Comparison of ENCODE assay signal across 8 mouse cellular contexts in the genomic region with DNA sequence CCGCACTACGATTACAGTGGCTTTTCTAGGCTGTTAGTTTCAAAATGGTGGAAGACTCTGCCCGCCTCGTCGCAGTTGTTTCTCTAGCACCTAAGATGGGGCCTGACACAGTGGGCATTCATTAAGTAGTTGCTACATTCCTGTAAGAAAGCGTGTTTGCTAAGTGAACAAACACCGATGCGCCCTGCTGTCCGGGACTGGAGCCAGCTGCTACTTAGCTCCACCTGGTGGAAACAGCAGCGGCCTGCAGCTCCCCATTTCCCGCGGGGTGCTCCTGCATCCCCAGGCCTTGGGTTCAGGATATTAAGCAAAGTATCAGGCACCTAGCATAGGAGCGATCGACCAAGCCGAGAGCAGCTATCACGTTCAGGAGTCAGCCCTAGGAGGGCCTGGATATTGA. TPM values are rescaled to one million over a fixed set of nuclear protein-coding genes. Genes with fewer than 3 reads are reported as not detected.
A peak's percentile ranks its signal among the peaks of the same experiment; 100 is the strongest.
DNase-seq lines count a peak whose midpoint lies in the region; ATAC-seq and TF ChIP-seq lines count a peak whose summit lies in the region.

No protein-coding gene starts in this region.

- H3K4me2 ChIP-seq in heart, embryonic 13.5 days, result peak overlapping the region; percentile 78
- peak overlapping the region; percentile 34; the same call in 1 of the 2 replicates for H3K4me2 ChIP-seq in kidney, postnatal 0 days (ENCODE audit: low read length)
- peak overlapping the region; percentile 88 for H3K4me2 ChIP-seq in liver, embryonic 15.5 days
- H3K4me2 ChIP-seq in neural tube, embryonic 12.5 days (replicated peaks), result peak overlapping the region; percentile 48
- H3K4me2 ChIP-seq in stomach, embryonic 16.5 days (ENCODE audit: low read depth, low read length), result peak overlapping the region; percentile 50

- H3K27me3 ChIP-seq in heart, embryonic 13.5 days (replicated peaks), result peaks cover 11% of the 10 kb centered on the region; the same call in 1 of the 2 replicates
- no peaks in the 10 kb centered on the region for H3K27me3 ChIP-seq in kidney, postnatal 0 days (ENCODE audit: insufficient read depth, low read length)
- H3K27me3 ChIP-seq in liver, embryonic 15.5 days, result no peaks in the 10 kb centered on the region
- no peaks in the 10 kb centered on the region for H3K27me3 ChIP-seq in neural tube, embryonic 12.5 days (replicated peaks)
- H3K27me3 ChIP-seq in stomach, embryonic 16.5 days (ENCODE audit: control insufficient read depth, insufficient read depth, low read length), result no peaks in the 10 kb centered on the region

- H3K4me3 ChIP-seq in heart, embryonic 13.5 days, result peak overlapping the region; percentile 39
- no peak overlapping the region for H3K4me3 ChIP-seq in kidney, postnatal 0 days (replicated peaks; ENCODE audit: low read depth, low read length)
- peak overlapping the region; percentile 17; the same call in 1 of the 2 replicates for H3K4me3 ChIP-seq in liver, embryonic 15.5 days (replicated peaks)
- H3K4me3 ChIP-seq in neural tube, embryonic 12.5 days, result no peak overlapping the region
- H3K4me3 ChIP-seq in stomach, embryonic 16.5 days (replicated peaks; ENCODE audit: low read length), result peak overlapping the region; percentile 24

- no peak for TF ChIP-seq POLR2A in brain, embryonic 14.5 days (IDR thresholded peaks at IDR 0.05; ENCODE audit: borderline replicate concordance, extremely low read depth, insufficient read depth, insufficient read length, poor library complexity, severe bottlenecking)

- DNase-seq in CD4-positive helper T cell, adult 2 months (ENCODE audit: low read depth, low spot score), result peak; percentile 80
- peak; percentile 89 for DNase-seq in brain, embryonic 14.5 days (ENCODE audit: low read depth)
- peak; percentile 90 for DNase-seq in kidney, postnatal 0 days (ENCODE audit: low spot score)

- ATAC-seq in erythroblast, adult 5-6 weeks (replicated peaks; ENCODE audit: low FRiP score, poor library complexity, severe bottlenecking), result peak; percentile 53
- ATAC-seq in heart, embryonic 13.5 days (ENCODE audit: extremely low read depth, insufficient number of reproducible peaks, low FRiP score, low TSS enrichment), result no peak
- no peak for ATAC-seq in kidney, postnatal 0 days (replicated peaks; ENCODE audit: low FRiP score, low read depth)
- no peak for ATAC-seq in liver, embryonic 15.5 days (ENCODE audit: insufficient read depth)
- ATAC-seq in neural tube, embryonic 12.5 days (ENCODE audit: low FRiP score, low read depth), result no peak
- no peak for ATAC-seq in stomach, embryonic 16.5 days (ENCODE audit: insufficient read depth, low FRiP score)

- H3K4me1 ChIP-seq in heart, embryonic 13.5 days, result peaks cover 23% of the 10 kb centered on the region
- peaks cover 8% of the 10 kb centered on the region; the same call in 1 of the 2 replicates for H3K4me1 ChIP-seq in kidney, postnatal 0 days (replicated peaks; ENCODE audit: insufficient read depth, low read length)
- peaks cover 30% of the 10 kb centered on the region for H3K4me1 ChIP-seq in liver, embryonic 15.5 days (replicated peaks)
- H3K4me1 ChIP-seq in neural tube, embryonic 12.5 days, result peaks cover 12% of the 10 kb centered on the region
- peaks cover 14% of the 10 kb centered on the region for H3K4me1 ChIP-seq in stomach, embryonic 16.5 days (ENCODE audit: control insufficient read depth, insufficient read depth, low read length)

- peak; percentile 93 for TF ChIP-seq CTCF in brain, embryonic 14.5 days (IDR thresholded peaks at IDR 0.05; ENCODE audit: borderline replicate concordance, extremely low read depth, insufficient read depth, insufficient read length)
- peak; percentile 94 for TF ChIP-seq CTCF in kidney, postnatal 0 days (IDR thresholded peaks at IDR 0.05; ENCODE audit: low read depth)

- WGBS in heart, embryonic 13.5 days, result 9% methylated on average over 16 of the region's 16 CpGs
- 7% methylated on average over 16 of the region's 16 CpGs for WGBS in kidney, postnatal 0 days
- 11% methylated on average over 16 of the region's 16 CpGs for WGBS in liver, embryonic 15.5 days (ENCODE audit: insufficient replicate concordance)
- 9% methylated on average over 16 of the region's 16 CpGs for WGBS in neural tube, embryonic 12.5 days
- WGBS in stomach, embryonic 16.5 days, result 10% methylated on average over 16 of the region's 16 CpGs

- H3K9ac ChIP-seq in heart, embryonic 13.5 days, result peak overlapping the region; percentile 60
- H3K9ac ChIP-seq in kidney, postnatal 0 days (ENCODE audit: low read depth, low read length), result no peak overlapping the region
- H3K9ac ChIP-seq in liver, embryonic 15.5 days, result no peak overlapping the region
- H3K9ac ChIP-seq in neural tube, embryonic 12.5 days, result no peak overlapping the region
- H3K9ac ChIP-seq in stomach, embryonic 16.5 days (ENCODE audit: low read length), result peak overlapping the region; percentile 29; the same call in 1 of the 2 replicates

- H3K36me3 ChIP-seq in heart, embryonic 13.5 days, result peaks cover 16% of the 10 kb centered on the region
- H3K36me3 ChIP-seq in kidney, postnatal 0 days (ENCODE audit: insufficient read depth, low read length), result peaks cover 12% of the 10 kb centered on the region
- peaks cover 22% of the 10 kb centered on the region for H3K36me3 ChIP-seq in liver, embryonic 15.5 days (replicated peaks)
- peaks cover 12% of the 10 kb centered on the region for H3K36me3 ChIP-seq in neural tube, embryonic 12.5 days
- H3K36me3 ChIP-seq in stomach, embryonic 16.5 days (ENCODE audit: control insufficient read depth, insufficient read depth, low read length), result peaks cover 5% of the 10 kb centered on the region; the same call in 1 of the 2 replicates

- no peaks in the 10 kb centered on the region for H3K9me3 ChIP-seq in heart, embryonic 13.5 days
- H3K9me3 ChIP-seq in kidney, postnatal 0 days (replicated peaks; ENCODE audit: low read length), result no peaks in the 10 kb centered on the region
- no peaks in the 10 kb centered on the region for H3K9me3 ChIP-seq in liver, embryonic 15.5 days (replicated peaks)
- H3K9me3 ChIP-seq in neural tube, embryonic 12.5 days, result no peaks in the 10 kb centered on the region
- H3K9me3 ChIP-seq in stomach, embryonic 16.5 days (replicated peaks; ENCODE audit: control insufficient read depth, low read length), result no peaks in the 10 kb centered on the region

- H3K27ac ChIP-seq in heart, embryonic 13.5 days (replicated peaks), result no peak overlapping the region
- no peak overlapping the region for H3K27ac ChIP-seq in kidney, postnatal 0 days
- H3K27ac ChIP-seq in liver, embryonic 15.5 days (replicated peaks), result no peak overlapping the region
- H3K27ac ChIP-seq in neural tube, embryonic 12.5 days, result no peak overlapping the region
- H3K27ac ChIP-seq in stomach, embryonic 16.5 days (ENCODE audit: low read length), result no peak overlapping the region

RNA-seq across cellular contexts. Expression of gene Dazap2, which starts 1.6 kb away (rescaled TPM):
- 139 and 230 TPM in 2 replicates for polyA plus RNA-seq in brain, embryonic 14.5 days (2012; rRNA removed)
- total RNA-seq in erythroblast, adult 5-6 weeks (2015; ENCODE audit: low replicate concordance), result 183 and 206 TPM in 2 replicates
- 81.3 and 93.7 TPM in 2 replicates for total RNA-seq in erythroblast, adult 5-6 weeks (2017; ENCODE audit: low replicate concordance)
- polyA plus RNA-seq in heart, embryonic 13.5 days (2015; fragmentation: Nextera tagmentation; extraction: Ambion mirVana), result 202 and 203 TPM in 2 replicates
- 327 and 349 TPM in 2 replicates for polyA plus RNA-seq in kidney, postnatal 0 days (2015; fragmentation: Nextera tagmentation; extraction: Ambion mirVana)
- 145 and 148 TPM in 2 replicates for polyA plus RNA-seq in liver, embryonic 15.5 days (2015; fragmentation: Nextera tagmentation; extraction: Ambion mirVana)
- 171 and 182 TPM in 2 replicates for polyA plus RNA-seq in neural tube, embryonic 12.5 days (2016; fragmentation: Nextera tagmentation; extraction: Ambion mirVana)
- polyA plus RNA-seq in stomach, embryonic 16.5 days (2015; fragmentation: Nextera tagmentation; extraction: Ambion mirVana), result 194 and 213 TPM in 2 replicates

RNA-seq across cellular contexts. Expression of gene Pou6f1, which starts 13.8 kb away (rescaled TPM):
- 100 and 120 TPM in 2 replicates for polyA plus RNA-seq in brain, embryonic 14.5 days (2012; rRNA removed)
- total RNA-seq in erythroblast, adult 5-6 weeks (2015; ENCODE audit: low replicate concordance), result 1.2 and 1.9 TPM in 2 replicates
- 0.28 TPM in 1 of 2 replicates, not detected in the other for total RNA-seq in erythroblast, adult 5-6 weeks (2017; ENCODE audit: low replicate concordance)
- polyA plus RNA-seq in heart, embryonic 13.5 days (2015; fragmentation: Nextera tagmentation; extraction: Ambion mirVana), result 4.4 and 5.6 TPM in 2 replicates
- 9.5 and 9.7 TPM in 2 replicates for polyA plus RNA-seq in kidney, postnatal 0 days (2015; fragmentation: Nextera tagmentation; extraction: Ambion mirVana)
- 0.14 and 0.37 TPM in 2 replicates for polyA plus RNA-seq in liver, embryonic 15.5 days (2015; fragmentation: Nextera tagmentation; extraction: Ambion mirVana)
- polyA plus RNA-seq in neural tube, embryonic 12.5 days (2016; fragmentation: Nextera tagmentation; extraction: Ambion mirVana), result 29.0 and 29.1 TPM in 2 replicates
- polyA plus RNA-seq in stomach, embryonic 16.5 days (2015; fragmentation: Nextera tagmentation; extraction: Ambion mirVana), result 3.5 and 5.3 TPM in 2 replicates

RNA-seq across cellular contexts. Expression of gene Smagp, which starts 23.2 kb away (rescaled TPM):
- polyA plus RNA-seq in brain, embryonic 14.5 days (2012; rRNA removed), result 3.4 and 4.6 TPM in 2 replicates
- total RNA-seq in erythroblast, adult 5-6 weeks (2015; ENCODE audit: low replicate concordance), result 3.8 and 4.8 TPM in 2 replicates
- 0.84 and 1.0 TPM in 2 replicates for total RNA-seq in erythroblast, adult 5-6 weeks (2017; ENCODE audit: low replicate concordance)
- 15.3 and 16.0 TPM in 2 replicates for polyA plus RNA-seq in heart, embryonic 13.5 days (2015; fragmentation: Nextera tagmentation; extraction: Ambion mirVana)
- polyA plus RNA-seq in kidney, postnatal 0 days (2015; fragmentation: Nextera tagmentation; extraction: Ambion mirVana), result 83.7 and 92.0 TPM in 2 replicates
- 9.3 and 10.8 TPM in 2 replicates for polyA plus RNA-seq in liver, embryonic 15.5 days (2015; fragmentation: Nextera tagmentation; extraction: Ambion mirVana)
- 3.8 and 5.1 TPM in 2 replicates for polyA plus RNA-seq in neural tube, embryonic 12.5 days (2016; fragmentation: Nextera tagmentation; extraction: Ambion mirVana)
- polyA plus RNA-seq in stomach, embryonic 16.5 days (2015; fragmentation: Nextera tagmentation; extraction: Ambion mirVana), result 40.6 and 51.8 TPM in 2 replicates

RNA-seq across cellular contexts. Expression of gene Bin2, which starts 55.8 kb away (rescaled TPM):
- polyA plus RNA-seq in brain, embryonic 14.5 days (2012; rRNA removed), result 1.1 and 1.8 TPM in 2 replicates
- total RNA-seq in erythroblast, adult 5-6 weeks (2015; ENCODE audit: low replicate concordance), result 30.4 and 56.8 TPM in 2 replicates
- total RNA-seq in erythroblast, adult 5-6 weeks (2017; ENCODE audit: low replicate concordance), result 32.1 and 37.9 TPM in 2 replicates
- 2.9 and 3.2 TPM in 2 replicates for polyA plus RNA-seq in heart, embryonic 13.5 days (2015; fragmentation: Nextera tagmentation; extraction: Ambion mirVana)
- polyA plus RNA-seq in kidney, postnatal 0 days (2015; fragmentation: Nextera tagmentation; extraction: Ambion mirVana), result 0.93 and 0.97 TPM in 2 replicates
- 18.2 and 22.2 TPM in 2 replicates for polyA plus RNA-seq in liver, embryonic 15.5 days (2015; fragmentation: Nextera tagmentation; extraction: Ambion mirVana)
- 3.5 TPM in 2 replicates for polyA plus RNA-seq in neural tube, embryonic 12.5 days (2016; fragmentation: Nextera tagmentation; extraction: Ambion mirVana)
- polyA plus RNA-seq in stomach, embryonic 16.5 days (2015; fragmentation: Nextera tagmentation; extraction: Ambion mirVana), result 6.0 and 6.3 TPM in 2 replicates

Comparison
In these comparisons a context has a peak if more than half of its experiments do, and no peak if none do; other contexts are left out.
1. H3K4me2 ChIP-seq: peak in every context shown above with its lines; median percentile 88 in liver, embryonic 15.5 days; 78 in heart, embryonic 13.5 days; 50 in stomach, embryonic 16.5 days; 48 in neural tube, embryonic 12.5 days; 34 in kidney, postnatal 0 days.
2. H3K4me3 ChIP-seq: peak in heart, embryonic 13.5 days (single experiment), liver, embryonic 15.5 days (single experiment) and stomach, embryonic 16.5 days (single experiment); none in kidney, postnatal 0 days (single experiment) and neural tube, embryonic 12.5 days (single experiment).
3. H3K9ac ChIP-seq: peak in heart, embryonic 13.5 days (single experiment) and stomach, embryonic 16.5 days (single experiment); none in kidney, postnatal 0 days (single experiment), liver, embryonic 15.5 days (single experiment) and neural tube, embryonic 12.5 days (single experiment).
4. Peak in every context shown above with its lines, with median percentiles within 50 percentile points of each other: DNase-seq.